Mouse (Mus musculus) effector memory CD4-positive, alpha-beta T cell, adult 7 months (primary cell): ENCODE results near the gene Gm7694. TPM values are rescaled to one million over a fixed set of nuclear protein-coding genes. Genes with fewer than 3 reads are reported as not detected.

Source experiments
- polyA plus RNA-seq: library from polyadenylated mRNA; unstranded; fragments of 100-300 nt; shearing (Covaris generic); gene quantifications from one replicate; pipeline ENCODE4 v1.2.1, GENCODE M21; 2017

The Gm7694 gene
- not detected for polyA plus RNA-seq

GRCm38 (mm10) chr1:170306232-170306631 is at the start of gene Gm7694:
Gene Gm7694 (minus strand): TSS chr1:170306332.

GRCm38 (mm10) chr1:170308503-170308902 is 2.4 kb upstream of the Gm7694 start, which contains the start of gene Spata46:
Gene Spata46 (plus strand): TSS chr1:170308803.

GRCm38 (mm10) chr1:170277016-170277415 is 29.1 kb downstream of the Gm7694 start, which contains the start of gene Sh2d1b1:
Gene Sh2d1b1 (plus strand): TSS chr1:170277320.

Other genes with a start within 250 kb of the Gm7694 start
- 0.41 TPM for gene Ddr2, start 195.6 kb downstream of the Gm7694 start, polyA plus RNA-seq
- 67.3 TPM for gene Uap1, start 131.4 kb downstream of the Gm7694 start, polyA plus RNA-seq
- 42.3 TPM for gene Uhmk1, start 90.9 kb downstream of the Gm7694 start, polyA plus RNA-seq
- gene Sh2d1b2, start 73.6 kb downstream of the Gm7694 start, polyA plus RNA-seq, result not detected
- not detected for gene Sh2d1b1, start 29.0 kb downstream of the Gm7694 start, polyA plus RNA-seq
- 0.68 TPM for gene Spata46, start 2.5 kb upstream of the Gm7694 start, polyA plus RNA-seq